Mouse (Mus musculus) stomach, embryonic 14.5 days (tissue): ENCODE measurements around the gene Serpinb9d. TPM values are rescaled to one million over a fixed set of nuclear protein-coding genes. Genes with fewer than 3 reads are reported as not detected.
"Not testable (repeated sequence)": the region's sequence is repeated elsewhere in the genome, so short reads cannot be mapped to it uniquely, and the experiment has no call there.

ENCODE experiments used
- ATAC-seq: fragments of 200-750 bp; cut with Nextera tagmentation; 2 replicates; pipeline ENCODE4 v1.8.0; 2017; ENCODE audit warnings: low read depth, moderate TSS enrichment; ENCODE audit not compliant: insufficient number of reproducible peaks, insufficient read depth, low FRiP score
- H3K27ac ChIP-seq: fragments of 300-500 bp; sonication (generic); 2 replicates; pipeline ENCODE4 v1.5.1; 2014; ENCODE audit warnings: mild to moderate bottlenecking, low read length, moderate library complexity, mixed read lengths
- H3K27me3 ChIP-seq: fragments of 300-500 bp; sonication (generic); 2 replicates; pipeline ENCODE4 v1.6.1; 2014; ENCODE audit warnings: low read length, control low read depth, mixed read lengths; ENCODE audit not compliant: control insufficient read depth, insufficient read depth
- H3K36me3 ChIP-seq: fragments of 300-500 bp; sonication (generic); 2 replicates; pipeline ENCODE4 v1.6.1; 2014; ENCODE audit warnings: mild to moderate bottlenecking, control low read depth, low read length, moderate library complexity, mixed read lengths; ENCODE audit not compliant: control insufficient read depth, insufficient read depth
- H3K4me1 ChIP-seq: fragments of 300-500 bp; sonication (generic); 2 replicates; pipeline ENCODE4 v1.6.1; 2014; ENCODE audit warnings: low read length, control low read depth, mixed read lengths; ENCODE audit not compliant: control insufficient read depth, insufficient read depth
- H3K4me2 ChIP-seq: fragments of 300-500 bp; sonication (generic); replicated peaks from 2 replicates; pipeline ENCODE4 v1.6.1; 2014; ENCODE audit warnings: low read depth, low read length, control low read depth
- H3K4me3 ChIP-seq: fragments of 300-500 bp; sonication (generic); 2 replicates; pipeline ENCODE4 v1.5.1; 2014; ENCODE audit warnings: low read depth, low read length, control low read depth
- H3K9ac ChIP-seq: fragments of 300-500 bp; sonication (generic); replicated peaks from 2 replicates; pipeline ENCODE4 v1.6.1; 2014; ENCODE audit warnings: low read depth, mild to moderate bottlenecking, control low read depth, low read length, moderate library complexity, mixed read lengths
- H3K9me3 ChIP-seq: fragments of 300-500 bp; sonication (generic); 2 replicates; pipeline ENCODE4 v1.6.1; 2016; ENCODE audit warnings: low read depth, low read length, control low read depth; ENCODE audit not compliant: control insufficient read depth
- WGBS: fragments of 180-500 bp; shearing (Covaris S2); extraction: QIAGEN DNeasy Blood & Tissue Kit; methylation state at CpG from one replicate; pipeline ENCODE4 v1.1.7; 2014; 5-methylcytosine and 5-hydroxymethylcytosine counted together
- polyA plus RNA-seq: library from polyadenylated mRNA; unstranded; fragments of >200 nt; fragmentation: Nextera tagmentation; extraction: Ambion mirVana; gene quantifications from 2 replicates; pipeline ENCODE4 v1.2.1, GENCODE M21; 2014

Gene Serpinb9d
- polyA plus RNA-seq = not detected in 2 replicates

DNA sequence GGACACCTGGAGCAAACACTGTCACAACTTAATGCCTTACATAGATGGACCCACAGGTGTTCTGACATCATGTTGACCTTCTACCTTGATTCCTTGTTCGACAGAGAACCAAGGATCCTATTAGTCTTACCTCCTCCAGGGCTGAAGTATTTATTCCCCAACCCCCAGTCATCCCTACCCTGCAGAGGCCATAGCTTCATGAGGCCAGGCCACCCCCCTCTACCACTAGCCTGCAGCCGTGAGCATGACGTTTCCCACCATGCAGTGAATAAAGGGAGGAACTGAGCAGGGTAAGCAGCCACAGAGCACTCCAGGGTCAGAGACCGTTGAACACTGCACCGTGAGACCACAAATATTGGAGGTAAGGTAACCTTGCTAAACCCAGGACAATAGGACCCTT lies at the start of gene Serpinb9d:
Gene Serpinb9d (plus strand): TSS at position 301 of the 400 bp plus-strand sequence.
- H3K4me2 ChIP-seq = no peak within 1 kb of the TSS
- no peaks in the 10 kb centered on the region for H3K27me3 ChIP-seq
- H3K9me3 ChIP-seq = no peaks in the 10 kb centered on the region
- no peak within 1 kb of the TSS for H3K9ac ChIP-seq
- no peak within 1 kb of the TSS for H3K4me3 ChIP-seq
- ATAC-seq = no peak
- H3K27ac ChIP-seq = no peak within 1 kb of the TSS
- 83% methylated on average over 5 of the region's 5 CpGs for WGBS
- H3K4me1 ChIP-seq = no peaks in the 10 kb centered on the region
- H3K36me3 ChIP-seq = no peaks in the 10 kb centered on the region

DNA sequence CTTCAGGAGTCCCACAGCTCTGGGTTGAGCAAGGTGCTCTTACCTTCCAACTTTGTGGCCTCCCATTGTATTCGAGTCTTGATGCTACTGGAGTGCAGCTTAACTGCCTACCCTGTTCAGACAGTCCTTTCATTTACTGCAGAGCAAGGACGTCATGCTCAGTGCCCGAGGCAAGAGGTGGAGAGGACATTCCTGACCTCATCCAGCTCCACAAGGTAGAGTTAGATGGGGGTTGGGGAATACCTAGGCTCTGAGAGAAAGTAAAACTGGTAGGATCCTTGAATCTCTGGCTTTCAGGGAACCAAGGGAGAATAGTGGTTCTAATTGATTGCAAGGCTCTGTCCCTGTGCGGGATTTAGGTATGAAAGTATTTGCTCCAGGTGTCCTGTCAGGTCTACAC lies 33.1 kb upstream of the Serpinb9d start, which contains the start of gene Serpinb9c:
Gene Serpinb9c (minus strand): TSS at position 101 of the 400 bp plus-strand sequence.
- no peak for ATAC-seq

DNA sequence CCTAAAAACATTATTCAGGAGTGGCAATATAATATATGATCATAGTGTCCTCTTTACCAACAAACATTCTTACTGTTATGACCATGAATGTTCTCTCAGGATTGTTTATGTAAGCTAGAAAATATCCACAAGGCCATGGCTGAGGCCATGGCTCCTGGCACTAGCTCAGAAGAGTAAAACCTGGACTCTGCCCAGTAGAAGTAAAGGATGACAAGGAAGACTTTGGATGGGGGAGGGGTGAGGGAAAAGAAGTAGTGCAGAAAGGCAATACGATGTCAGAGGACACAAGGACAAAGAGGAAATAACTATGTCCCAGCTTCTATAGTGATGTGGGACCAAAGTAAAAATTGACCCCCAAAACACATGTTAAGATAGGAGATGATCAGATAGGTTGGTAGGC lies 2.3 kb upstream of the Serpinb9d start:
- 84% methylated on average over 1 of the region's 1 CpGs for WGBS
- ATAC-seq = not testable (repeated sequence)

More for the DNA sequence above, 33.1 kb upstream of the Serpinb9d start, which contains the start of gene Serpinb9c:
- H3K4me3 ChIP-seq = no peak within 1 kb of the TSS
- no peak within 1 kb of the TSS for H3K27ac ChIP-seq
- H3K9ac ChIP-seq = no peak within 1 kb of the TSS
- H3K4me2 ChIP-seq = no peak within 1 kb of the TSS
- H3K36me3 ChIP-seq = no peaks in the 10 kb centered on the region
- no peaks in the 10 kb centered on the region for H3K27me3 ChIP-seq
- no peaks in the 10 kb centered on the region for H3K4me1 ChIP-seq
- H3K9me3 ChIP-seq = no peaks in the 10 kb centered on the region
- 78% methylated on average over 4 of the region's 4 CpGs for WGBS

DNA sequence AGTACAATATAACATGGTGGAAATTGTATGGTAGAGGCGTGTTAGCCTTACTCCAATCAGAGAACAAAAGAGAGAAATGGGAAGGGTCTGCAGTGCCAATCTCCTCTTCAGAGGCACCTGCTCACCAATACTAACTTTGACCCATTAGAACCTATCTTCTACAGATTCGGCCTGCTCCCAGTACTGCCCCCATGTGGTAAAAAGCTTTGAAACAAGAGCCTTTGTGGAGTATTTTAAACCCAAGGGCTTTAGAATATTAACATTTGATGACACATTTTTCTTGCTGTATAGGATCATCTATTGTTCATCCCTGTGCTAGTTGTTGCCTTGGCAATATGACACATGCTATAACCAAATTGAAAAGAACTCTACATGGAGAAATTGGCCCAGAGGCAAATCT lies 7.0 kb downstream of the Serpinb9d start:
- Histone ChIP-seq H3K4me1 (no peaks in the 10 kb centered on the region), H3K36me3 (no peaks in the 10 kb centered on the region), H3K9ac (no peak overlapping the region), H3K4me2 (no peak overlapping the region), H3K9me3 (no peaks in the 10 kb centered on the region), H3K27ac (no peak overlapping the region), H3K4me3 (no peak overlapping the region), H3K27me3 (no peaks in the 10 kb centered on the region)
- no peak for ATAC-seq
- WGBS = 62% methylated on average over 2 of the region's 2 CpGs

More for the DNA sequence above, 2.3 kb upstream of the Serpinb9d start:
- not testable (repeated sequence) for H3K27ac ChIP-seq, H3K4me3 ChIP-seq, H3K36me3 ChIP-seq, H3K9me3 ChIP-seq, H3K4me1 ChIP-seq, H3K4me2 ChIP-seq, H3K9ac ChIP-seq, H3K27me3 ChIP-seq

DNA sequence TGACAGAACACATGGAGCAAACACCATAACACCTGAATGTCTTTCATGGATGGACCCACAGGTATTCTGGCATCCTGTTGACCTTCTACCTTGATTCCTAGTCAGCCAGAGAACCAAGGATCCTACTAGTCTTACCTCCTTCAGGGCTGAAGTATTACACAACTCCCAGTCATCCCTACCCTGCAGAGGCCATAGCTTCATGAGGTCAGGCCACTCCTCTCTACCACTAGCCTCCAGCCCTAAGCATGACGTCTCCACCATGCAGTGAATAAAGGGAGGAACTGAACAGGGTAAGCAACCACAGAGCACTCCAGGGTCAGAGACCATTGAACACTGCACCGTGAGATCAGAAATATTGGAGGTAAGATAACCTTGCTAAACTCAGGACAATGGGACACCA lies 56.6 kb downstream of the Serpinb9d start, which contains the start of gene Serpinb9e:
Gene Serpinb9e (plus strand): TSS at position 301 of the 400 bp plus-strand sequence.
- not testable (repeated sequence) for H3K4me3 ChIP-seq, H3K27ac ChIP-seq, H3K36me3 ChIP-seq, H3K27me3 ChIP-seq, H3K4me1 ChIP-seq, H3K4me2 ChIP-seq, H3K9me3 ChIP-seq, ATAC-seq, H3K9ac ChIP-seq
- 90% methylated on average over 2 of the region's 2 CpGs for WGBS

Other genes starting within 250 kb of the Serpinb9d start
- 2.6 and 2.8 TPM in 2 replicates for gene Serpinb6b, start 227.8 kb upstream of the Serpinb9d start, polyA plus RNA-seq
- gene Serpinb9, start 189.7 kb upstream of the Serpinb9d start, polyA plus RNA-seq = 9.5 and 9.7 TPM in 2 replicates
- not detected in 2 replicates for gene Serpinb9b, start 165.5 kb upstream of the Serpinb9d start, polyA plus RNA-seq
- gene Serpinb1b, start 114.4 kb upstream of the Serpinb9d start, polyA plus RNA-seq = 0.69 and 1.1 TPM in 2 replicates
- gene Serpinb9c, start 33.2 kb upstream of the Serpinb9d start, polyA plus RNA-seq = not detected in 2 replicates
- not detected in 2 replicates for gene Serpinb9e, start 56.7 kb downstream of the Serpinb9d start, polyA plus RNA-seq
- not detected in 2 replicates for gene Serpinb9f, start 131.1 kb downstream of the Serpinb9d start, polyA plus RNA-seq
- not detected in 2 replicates for gene Gm11397, start 202.8 kb downstream of the Serpinb9d start, polyA plus RNA-seq